In the genomic region with DNA sequence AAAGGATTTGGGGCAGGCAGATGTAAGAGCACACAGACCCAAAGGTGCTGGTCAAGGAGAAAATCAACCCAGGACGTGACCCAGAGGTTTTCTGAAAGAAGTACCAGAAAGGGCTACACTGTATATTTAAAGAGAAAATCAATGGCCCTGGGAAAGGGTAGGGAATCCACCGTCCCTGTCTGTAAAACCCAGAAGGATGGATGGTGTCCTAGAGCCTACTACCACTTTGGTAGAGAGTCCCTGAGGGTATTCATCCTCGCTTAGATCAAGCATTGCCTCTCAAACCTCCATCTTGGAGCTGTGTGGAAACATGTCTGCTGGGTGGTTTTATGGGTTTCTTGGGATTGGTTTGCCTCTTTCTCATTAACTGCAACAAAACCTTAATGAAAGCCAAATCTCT, we compare ENCODE assay signal across 8 mouse cellular contexts. TPM values are rescaled to one million over a fixed set of nuclear protein-coding genes. Genes with fewer than 3 reads are reported as not detected.
A peak's percentile ranks its signal among the peaks of the same experiment; 100 is the strongest.
DNase-seq lines count a peak whose midpoint lies in the region; ATAC-seq and TF ChIP-seq lines count a peak whose summit lies in the region.

No protein-coding gene starts in this region.

- 13% methylated on average over 3 of the region's 3 CpGs for WGBS in kidney, embryonic 16.5 days
- 17% methylated on average over 3 of the region's 3 CpGs for WGBS in embryonic facial prominence, embryonic 10.5 days
- WGBS in hindbrain, postnatal 0 days = 15% methylated on average over 3 of the region's 3 CpGs
- WGBS in neural tube, embryonic 11.5 days = 20% methylated on average over 3 of the region's 3 CpGs

- no peak for DNase-seq in kidney, postnatal 14 days
- peak; percentile 14 for DNase-seq in embryonic facial prominence, embryonic 10.5 days (ENCODE audit: low spot score)
- peak; percentile 58 for DNase-seq in hindbrain, postnatal 0 days (ENCODE audit: low spot score)
- DNase-seq in neural tube, embryonic 11.5 days (ENCODE audit: low spot score) = no peak
- no peak for DNase-seq in adrenal gland, postnatal 25 days
- DNase-seq in ovary, postnatal 10 days (ENCODE audit: low spot score) = no peak
- no peak for DNase-seq in yolk sac, embryonic 10.5 days (ENCODE audit: low spot score)

- H3K27ac ChIP-seq in kidney, embryonic 16.5 days (ENCODE audit: low read length) = 0 out of 2 replicates have a peak overlapping the region, but pooled peaks have one; percentile 81
- peak overlapping the region; percentile 96 for H3K27ac ChIP-seq in embryonic facial prominence, embryonic 10.5 days (replicated peaks)
- H3K27ac ChIP-seq in hindbrain, postnatal 0 days = peak overlapping the region; percentile 89
- peak overlapping the region; percentile 86 for H3K27ac ChIP-seq in neural tube, embryonic 11.5 days (ENCODE audit: low read depth, low read length)

- no peaks in the 10 kb centered on the region for H3K9me3 ChIP-seq in kidney, embryonic 16.5 days (ENCODE audit: low read length)
- no peaks in the 10 kb centered on the region for H3K9me3 ChIP-seq in embryonic facial prominence, embryonic 10.5 days
- no peaks in the 10 kb centered on the region for H3K9me3 ChIP-seq in hindbrain, postnatal 0 days (ENCODE audit: low read length)
- no peaks in the 10 kb centered on the region for H3K9me3 ChIP-seq in neural tube, embryonic 11.5 days (ENCODE audit: control insufficient read depth, low read length)

- no peaks in the 10 kb centered on the region for H3K27me3 ChIP-seq in kidney, embryonic 16.5 days (ENCODE audit: insufficient read depth, low read length)
- no peaks in the 10 kb centered on the region for H3K27me3 ChIP-seq in embryonic facial prominence, embryonic 10.5 days (replicated peaks; ENCODE audit: low read depth, poor library complexity, severe bottlenecking)
- H3K27me3 ChIP-seq in hindbrain, postnatal 0 days (ENCODE audit: insufficient read depth, low read length) = no peaks in the 10 kb centered on the region
- H3K27me3 ChIP-seq in neural tube, embryonic 11.5 days (ENCODE audit: control insufficient read depth, insufficient read depth, low read length) = no peaks in the 10 kb centered on the region

- TF ChIP-seq CTCF in hindbrain, postnatal 0 days (IDR thresholded peaks at IDR 0.05; ENCODE audit: low read depth) = no peak

- no peak for ATAC-seq in kidney, embryonic 16.5 days (ENCODE audit: low FRiP score, low TSS enrichment)
- no peak for ATAC-seq in hindbrain, postnatal 0 days
- ATAC-seq in neural tube, embryonic 11.5 days (ENCODE audit: insufficient read depth, low FRiP score, low TSS enrichment) = no peak

- peak overlapping the region; percentile 63 for H3K4me3 ChIP-seq in kidney, embryonic 16.5 days (ENCODE audit: low read length)
- peak overlapping the region; percentile 91 for H3K4me3 ChIP-seq in embryonic facial prominence, embryonic 10.5 days
- H3K4me3 ChIP-seq in hindbrain, postnatal 0 days (ENCODE audit: low read length) = peak overlapping the region; percentile 89
- H3K4me3 ChIP-seq in neural tube, embryonic 11.5 days (ENCODE audit: low read depth, low read length) = peak overlapping the region; percentile 67

- peak overlapping the region; percentile 91 for H3K9ac ChIP-seq in kidney, embryonic 16.5 days (replicated peaks; ENCODE audit: low read length)
- peak overlapping the region; percentile 81 for H3K9ac ChIP-seq in hindbrain, postnatal 0 days (replicated peaks; ENCODE audit: low read length)
- peak overlapping the region; percentile 73 for H3K9ac ChIP-seq in neural tube, embryonic 11.5 days (ENCODE audit: low read length)

- peaks cover 24% of the 10 kb centered on the region for H3K4me1 ChIP-seq in kidney, embryonic 16.5 days (ENCODE audit: insufficient read depth, low read length)
- H3K4me1 ChIP-seq in embryonic facial prominence, embryonic 10.5 days = peaks cover 27% of the 10 kb centered on the region
- peaks cover 12% of the 10 kb centered on the region for H3K4me1 ChIP-seq in hindbrain, postnatal 0 days (ENCODE audit: insufficient read depth, low read length)
- peaks cover 11% of the 10 kb centered on the region for H3K4me1 ChIP-seq in neural tube, embryonic 11.5 days (ENCODE audit: control insufficient read depth, insufficient read depth, low read length)

- no peaks in the 10 kb centered on the region for H3K36me3 ChIP-seq in kidney, embryonic 16.5 days (ENCODE audit: insufficient read depth, low read length)
- H3K36me3 ChIP-seq in embryonic facial prominence, embryonic 10.5 days (replicated peaks) = no peaks in the 10 kb centered on the region
- H3K36me3 ChIP-seq in hindbrain, postnatal 0 days (ENCODE audit: insufficient read depth, low read length) = no peaks in the 10 kb centered on the region
- no peaks in the 10 kb centered on the region for H3K36me3 ChIP-seq in neural tube, embryonic 11.5 days (ENCODE audit: control insufficient read depth, insufficient read depth, low read length)

- peak overlapping the region; percentile 67 for H3K4me2 ChIP-seq in kidney, embryonic 16.5 days (replicated peaks; ENCODE audit: low read depth, low read length)
- H3K4me2 ChIP-seq in hindbrain, postnatal 0 days (ENCODE audit: low read depth, low read length) = peak overlapping the region; percentile 66
- H3K4me2 ChIP-seq in neural tube, embryonic 11.5 days (ENCODE audit: low read depth) = peak overlapping the region; percentile 56

RNA-seq across cellular contexts. Expression of gene Hspb11, which starts 1.0 kb away (rescaled TPM):
- 32.8 and 34.1 TPM in 2 replicates for polyA plus RNA-seq in kidney, embryonic 16.5 days (2015; fragmentation: Nextera tagmentation; extraction: Ambion mirVana)
- 22.2 and 24.6 TPM in 2 replicates for polyA plus RNA-seq in embryonic facial prominence, embryonic 10.5 days (2016; fragmentation: Nextera tagmentation; extraction: Ambion mirVana)
- 7.5 and 12.2 TPM in 2 replicates for total RNA-seq in hindbrain, postnatal 0 days (2014; rRNA removed)
- 36.4 and 38.8 TPM in 2 replicates for polyA plus RNA-seq in hindbrain, postnatal 0 days (2015; fragmentation: Nextera tagmentation; extraction: Ambion mirVana)
- 26.1 and 31.6 TPM in 2 replicates for polyA plus RNA-seq in neural tube, embryonic 11.5 days (2014; fragmentation: Nextera tagmentation; extraction: Ambion mirVana)
- 18.1 and 26.8 TPM in 2 replicates for total RNA-seq in adrenal gland, postnatal 25 days (2021)

RNA-seq across cellular contexts. Expression of gene Lrrc42, which starts 1.1 kb away (rescaled TPM):
- 96.2 and 108 TPM in 2 replicates for polyA plus RNA-seq in kidney, embryonic 16.5 days (2015; fragmentation: Nextera tagmentation; extraction: Ambion mirVana)
- 80.0 and 83.3 TPM in 2 replicates for polyA plus RNA-seq in embryonic facial prominence, embryonic 10.5 days (2016; fragmentation: Nextera tagmentation; extraction: Ambion mirVana)
- total RNA-seq in hindbrain, postnatal 0 days (2014; rRNA removed) = 6.6 and 18.2 TPM in 2 replicates
- polyA plus RNA-seq in hindbrain, postnatal 0 days (2015; fragmentation: Nextera tagmentation; extraction: Ambion mirVana) = 33.5 and 42.2 TPM in 2 replicates
- 81.8 and 83.9 TPM in 2 replicates for polyA plus RNA-seq in neural tube, embryonic 11.5 days (2014; fragmentation: Nextera tagmentation; extraction: Ambion mirVana)
- total RNA-seq in adrenal gland, postnatal 25 days (2021) = 36.0 and 46.9 TPM in 2 replicates

RNA-seq across cellular contexts. Expression of gene Ldlrad1, which starts 45.4 kb away (rescaled TPM):
- not detected in 2 replicates for polyA plus RNA-seq in kidney, embryonic 16.5 days (2015; fragmentation: Nextera tagmentation; extraction: Ambion mirVana)
- not detected in 2 replicates for polyA plus RNA-seq in embryonic facial prominence, embryonic 10.5 days (2016; fragmentation: Nextera tagmentation; extraction: Ambion mirVana)
- total RNA-seq in hindbrain, postnatal 0 days (2014; rRNA removed) = not detected in 2 replicates
- polyA plus RNA-seq in hindbrain, postnatal 0 days (2015; fragmentation: Nextera tagmentation; extraction: Ambion mirVana) = not detected in 2 replicates
- polyA plus RNA-seq in neural tube, embryonic 11.5 days (2014; fragmentation: Nextera tagmentation; extraction: Ambion mirVana) = not detected in 2 replicates
- 0.30 TPM in 1 of 2 replicates, not detected in the other for total RNA-seq in adrenal gland, postnatal 25 days (2021)

RNA-seq across cellular contexts. Expression of gene Dio1, which starts 52.6 kb away (rescaled TPM):
- 0.47 and 0.68 TPM in 2 replicates for polyA plus RNA-seq in kidney, embryonic 16.5 days (2015; fragmentation: Nextera tagmentation; extraction: Ambion mirVana)
- not detected in 2 replicates for polyA plus RNA-seq in embryonic facial prominence, embryonic 10.5 days (2016; fragmentation: Nextera tagmentation; extraction: Ambion mirVana)
- not detected in 2 replicates for total RNA-seq in hindbrain, postnatal 0 days (2014; rRNA removed)
- polyA plus RNA-seq in hindbrain, postnatal 0 days (2015; fragmentation: Nextera tagmentation; extraction: Ambion mirVana) = not detected in 2 replicates
- polyA plus RNA-seq in neural tube, embryonic 11.5 days (2014; fragmentation: Nextera tagmentation; extraction: Ambion mirVana) = not detected in 2 replicates
- total RNA-seq in adrenal gland, postnatal 25 days (2021) = 2.5 TPM in 1 of 2 replicates, not detected in the other

RNA-seq across cellular contexts. Expression of gene Yipf1, which starts 59.7 kb away (rescaled TPM):
- polyA plus RNA-seq in kidney, embryonic 16.5 days (2015; fragmentation: Nextera tagmentation; extraction: Ambion mirVana) = 54.7 and 57.3 TPM in 2 replicates
- 39.5 and 40.6 TPM in 2 replicates for polyA plus RNA-seq in embryonic facial prominence, embryonic 10.5 days (2016; fragmentation: Nextera tagmentation; extraction: Ambion mirVana)
- total RNA-seq in hindbrain, postnatal 0 days (2014; rRNA removed) = 69.3 and 72.1 TPM in 2 replicates
- polyA plus RNA-seq in hindbrain, postnatal 0 days (2015; fragmentation: Nextera tagmentation; extraction: Ambion mirVana) = 69.1 and 69.4 TPM in 2 replicates
- polyA plus RNA-seq in neural tube, embryonic 11.5 days (2014; fragmentation: Nextera tagmentation; extraction: Ambion mirVana) = 43.0 and 43.3 TPM in 2 replicates
- 85.7 and 117 TPM in 2 replicates for total RNA-seq in adrenal gland, postnatal 25 days (2021)

Comparison
In these comparisons a context has a peak if more than half of its experiments do, and no peak if none do; other contexts are left out.
1. DNase-seq: peak in embryonic facial prominence, embryonic 10.5 days (single experiment) and hindbrain, postnatal 0 days (single experiment); none in kidney, postnatal 14 days (single experiment), neural tube, embryonic 11.5 days (single experiment), adrenal gland, postnatal 25 days (single experiment), ovary, postnatal 10 days (single experiment) and yolk sac, embryonic 10.5 days (single experiment).
2. Peak in every context shown above with its lines, with median percentiles within 50 percentile points of each other: H3K27ac ChIP-seq, H3K4me2 ChIP-seq, H3K4me3 ChIP-seq and H3K9ac ChIP-seq.